Mouse (Mus musculus) heart, embryonic 15.5 days (tissue): Measurements from ENCODE around the gene Dgkz. TPM values are rescaled to one million over a fixed set of nuclear protein-coding genes. Genes with fewer than 3 reads are reported as not detected.

ENCODE experiments used
- ATAC-seq: fragments of 200-750 bp; cut with Nextera tagmentation; replicated peaks from 2 replicates; pipeline ENCODE4 v1.8.0; 2017; ENCODE audit warnings: low read depth, moderate TSS enrichment; ENCODE audit not compliant: insufficient number of reproducible peaks, insufficient read depth, low FRiP score
- H3K27ac ChIP-seq: fragments of 300-500 bp; sonication (generic); 2 replicates; pipeline ENCODE4 v1.5.1; 2015; ENCODE audit warnings: mild to moderate bottlenecking, inconsistent platforms
- H3K27me3 ChIP-seq: fragments of 300-500 bp; sonication (generic); 2 replicates; pipeline ENCODE4 v1.6.1; 2015; ENCODE audit warnings: inconsistent platforms
- H3K36me3 ChIP-seq: fragments of 300-500 bp; sonication (generic); 2 replicates; pipeline ENCODE4 v1.6.1; 2015; ENCODE audit warnings: mild to moderate bottlenecking, inconsistent platforms
- H3K4me1 ChIP-seq: fragments of 300-500 bp; sonication (generic); replicated peaks from 2 replicates; pipeline ENCODE4 v1.6.1; 2015; ENCODE audit warnings: inconsistent platforms
- H3K4me2 ChIP-seq: fragments of 300-500 bp; sonication (generic); 2 replicates; pipeline ENCODE4 v1.6.1; 2015; ENCODE audit warnings: inconsistent platforms, mild to moderate bottlenecking, moderate library complexity
- H3K4me3 ChIP-seq: fragments of 300-500 bp; sonication (generic); 2 replicates; pipeline ENCODE4 v1.5.1; 2015; ENCODE audit warnings: mild to moderate bottlenecking, inconsistent platforms
- H3K9ac ChIP-seq: fragments of 300-500 bp; sonication (generic); 2 replicates; pipeline ENCODE4 v1.6.1; 2015; ENCODE audit warnings: mild to moderate bottlenecking, inconsistent platforms
- H3K9me3 ChIP-seq: fragments of 300-500 bp; sonication (generic); replicated peaks from 2 replicates; pipeline ENCODE4 v1.6.1; 2016; ENCODE audit warnings: inconsistent platforms
- WGBS: fragments of 180-500 bp; shearing (Covaris S2); methylation state at CpG from one replicate; pipeline ENCODE4 v1.1.7; 2015; ENCODE audit warnings: mixed read lengths; 5-methylcytosine and 5-hydroxymethylcytosine counted together
- polyA plus RNA-seq: library from polyadenylated mRNA; unstranded; fragments of >200 nt; fragmentation: Nextera tagmentation; extraction: Ambion mirVana; gene quantifications from 2 replicates; pipeline ENCODE4 v1.2.1, GENCODE M21; 2015

Dgkz gene
- polyA plus RNA-seq, 1 experiment from 2014 or later, result 26.6 TPM

GRCm38 (mm10) chr2:92011424-92012353 lies 36.0 kb upstream of the Dgkz start:
- H3K27ac ChIP-seq, result peak overlapping the region; percentile 7
- H3K4me2 ChIP-seq, result no peak overlapping the region
- H3K36me3 ChIP-seq, result no peaks in the 10 kb centered on the region
- H3K9me3 ChIP-seq, result no peaks in the 10 kb centered on the region
- peaks cover 44% of the 10 kb centered on the region for H3K4me1 ChIP-seq
- no peak for ATAC-seq
- no peak overlapping the region for H3K4me3 ChIP-seq
- 0 out of 2 replicates have a peak, but pooled peaks cover 6% of the 10 kb centered on the region for H3K27me3 ChIP-seq
- H3K9ac ChIP-seq, result no peak overlapping the region
- 68% methylated on average over 12 of the region's 12 CpGs for WGBS

- Histone ChIP-seq H3K4me3 (peak overlapping the region; percentile 58), H3K27me3 (0 out of 2 replicates have a peak, but pooled peaks cover 6% of the 10 kb centered on the region), H3K4me2 (peak overlapping the region; percentile 88), H3K36me3 (no peaks in the 10 kb centered on the region), H3K9me3 (no peaks in the 10 kb centered on the region), H3K9ac (peak overlapping the region; percentile 56), H3K4me1 (peaks cover 43% of the 10 kb centered on the region), H3K27ac (peak overlapping the region; percentile 87)
- 3% methylated on average over 20 of the region's 20 CpGs for WGBS
- ATAC-seq, result peak; percentile 7; the same call in 1 of the 2 replicates
Observed at GRCm38 (mm10) chr2:92008623-92009404, 33.1 kb upstream of the Dgkz start.

GRCm38 (mm10) chr2:92007933-92008622 lies 32.4 kb upstream of the Dgkz start:
- H3K27ac ChIP-seq, result peak overlapping the region; percentile 87
- peaks cover 39% of the 10 kb centered on the region for H3K4me1 ChIP-seq
- peak overlapping the region; percentile 58 for H3K4me3 ChIP-seq
- ATAC-seq, result peak; percentile 92
- under 1% methylated on average over 34 of the region's 34 CpGs for WGBS
- no peaks in the 10 kb centered on the region for H3K36me3 ChIP-seq
- peak overlapping the region; percentile 88 for H3K4me2 ChIP-seq
- 0 out of 2 replicates have a peak, but pooled peaks cover 6% of the 10 kb centered on the region for H3K27me3 ChIP-seq
- no peaks in the 10 kb centered on the region for H3K9me3 ChIP-seq
- peak overlapping the region; percentile 59 for H3K9ac ChIP-seq

GRCm38 (mm10) chr2:92006983-92007921 lies 31.6 kb upstream of the Dgkz start:
- H3K27ac ChIP-seq, result peak overlapping the region; percentile 87
- H3K4me1 ChIP-seq, result peaks cover 31% of the 10 kb centered on the region

GRCm38 (mm10) chr2:92006491-92006890 lies 30.8 kb upstream of the Dgkz start:
- Histone ChIP-seq H3K27ac (peak overlapping the region; percentile 87), H3K9ac (no peak overlapping the region), H3K4me1 (peaks cover 27% of the 10 kb centered on the region), H3K4me3 (peak overlapping the region; percentile 58), H3K4me2 (peak overlapping the region; percentile 88), H3K9me3 (no peaks in the 10 kb centered on the region), H3K36me3 (no peaks in the 10 kb centered on the region), H3K27me3 (0 out of 2 replicates have a peak, but pooled peaks cover 6% of the 10 kb centered on the region)
- ATAC-seq, result no peak
- 45% methylated on average over 6 of the region's 6 CpGs for WGBS

More at GRCm38 (mm10) chr2:92006983-92007921, 31.6 kb upstream of the Dgkz start:
- Histone ChIP-seq H3K4me2 (peak overlapping the region; percentile 88), H3K4me3 (peak overlapping the region; percentile 58), H3K9me3 (no peaks in the 10 kb centered on the region), H3K36me3 (no peaks in the 10 kb centered on the region), H3K27me3 (0 out of 2 replicates have a peak, but pooled peaks cover 6% of the 10 kb centered on the region), H3K9ac (peak overlapping the region; percentile 59)
- 1% methylated on average over 28 of the region's 28 CpGs for WGBS
- ATAC-seq, result peak; percentile 53

- Histone ChIP-seq H3K4me3 (no peak overlapping the region), H3K27me3 (no peaks in the 10 kb centered on the region), H3K4me2 (no peak overlapping the region), H3K9ac (no peak overlapping the region), H3K4me1 (peaks cover 27% of the 10 kb centered on the region), H3K27ac (no peak overlapping the region), H3K36me3 (no peaks in the 10 kb centered on the region), H3K9me3 (no peaks in the 10 kb centered on the region)
- ATAC-seq, result no peak
- 64% methylated on average over 7 of the region's 7 CpGs for WGBS
Observed at GRCm38 (mm10) chr2:92004617-92005016, 29.0 kb upstream of the Dgkz start.

- no peak for ATAC-seq
- 69% methylated on average over 16 of the region's 16 CpGs for WGBS
Observed at GRCm38 (mm10) chr2:91997905-91998608, 22.4 kb upstream of the Dgkz start.

GRCm38 (mm10) chr2:91996006-91996405 lies 20.3 kb upstream of the Dgkz start:
- WGBS, result 81% methylated on average over 5 of the region's 5 CpGs

More at GRCm38 (mm10) chr2:91997905-91998608, 22.4 kb upstream of the Dgkz start:
- H3K9me3 ChIP-seq, result no peaks in the 10 kb centered on the region
- no peak overlapping the region for H3K4me2 ChIP-seq
- no peaks in the 10 kb centered on the region for H3K4me1 ChIP-seq
- no peaks in the 10 kb centered on the region for H3K27me3 ChIP-seq
- H3K4me3 ChIP-seq, result no peak overlapping the region
- no peak overlapping the region for H3K27ac ChIP-seq
- no peaks in the 10 kb centered on the region for H3K36me3 ChIP-seq
- no peak overlapping the region for H3K9ac ChIP-seq

GRCm38 (mm10) chr2:91993409-91993808 lies 17.7 kb upstream of the Dgkz start:
- no peaks in the 10 kb centered on the region for H3K27me3 ChIP-seq
- WGBS, result 73% methylated on average over 3 of the region's 3 CpGs

More at GRCm38 (mm10) chr2:91996006-91996405, 20.3 kb upstream of the Dgkz start:
- ATAC-seq, result no peak
- Histone ChIP-seq H3K27ac (no peak overlapping the region), H3K4me3 (no peak overlapping the region), H3K4me1 (no peaks in the 10 kb centered on the region), H3K27me3 (no peaks in the 10 kb centered on the region), H3K4me2 (no peak overlapping the region), H3K9me3 (no peaks in the 10 kb centered on the region), H3K36me3 (no peaks in the 10 kb centered on the region), H3K9ac (no peak overlapping the region)

More at GRCm38 (mm10) chr2:91993409-91993808, 17.7 kb upstream of the Dgkz start:
- 0 out of 2 replicates have a peak, but pooled peaks cover 8% of the 10 kb centered on the region for H3K36me3 ChIP-seq
- ATAC-seq, result no peak
- H3K4me3 ChIP-seq, result no peak overlapping the region
- no peaks in the 10 kb centered on the region for H3K4me1 ChIP-seq
- H3K9ac ChIP-seq, result no peak overlapping the region
- no peaks in the 10 kb centered on the region for H3K9me3 ChIP-seq
- no peak overlapping the region for H3K4me2 ChIP-seq
- H3K27ac ChIP-seq, result no peak overlapping the region
